Mouse (Mus musculus) liver, adult 2 months (tissue): ENCODE data around the gene Epx.

Experiments used
- CTCF ChIP-seq: fragments of 200-500 bp; IDR thresholded peaks from 2 replicates; pipeline ENCODE4 v1.5.1; 2011; ENCODE audit warnings: low read depth, low read length, control low read depth
- POLR2A ChIP-seq: fragments of 200-500 bp; IDR thresholded peaks from 2 replicates; pipeline ENCODE4 v1.6.1; 2011; ENCODE audit warnings: low read length, control low read depth; ENCODE audit not compliant: insufficient read depth; ENCODE audit errors: extremely low read depth

- TF ChIP-seq CTCF (no peak), POLR2A (no peak)
Observed at GRCm38 (mm10) chr11:87871766-87872165, 3.6 kb downstream of the Epx start.
